Mouse (Mus musculus) liver, embryonic 14.5 days (tissue): ENCODE data around the gene Aftph. TPM values are rescaled to one million over a fixed set of nuclear protein-coding genes. Genes with fewer than 3 reads are reported as not detected.

Experiments
- ATAC-seq: fragments of 200-750 bp; cut with Nextera tagmentation; 2 replicates; pipeline ENCODE4 v1.8.0; 2017; ENCODE audit warnings: moderate number of reproducible peaks, mild to moderate bottlenecking, moderate library complexity; ENCODE audit not compliant: insufficient read depth
- DNase-seq, 3 experiments: peaks; one replicate each; pipeline ENCODE4 v3.0.0-alpha.2; 2012 to 2013; ENCODE audit warnings: low read depth in 3 of 3, low spot score in 3 of 3
- H3K27ac ChIP-seq: fragments of 300-500 bp; sonication (generic); 2 replicates; pipeline ENCODE4 v1.5.1; 2014; ENCODE audit warnings: moderate library complexity, mild to moderate bottlenecking, control low read depth, inconsistent platforms
- H3K27me3 ChIP-seq: fragments of 300-500 bp; sonication (generic); 2 replicates; pipeline ENCODE4 v1.6.1; 2014; ENCODE audit warnings: mild to moderate bottlenecking, low read length, moderate library complexity; ENCODE audit not compliant: control insufficient read depth, insufficient read depth
- H3K36me3 ChIP-seq: fragments of 300-500 bp; sonication (generic); replicated peaks from 2 replicates; pipeline ENCODE4 v1.6.1; 2014; ENCODE audit warnings: low read depth; ENCODE audit not compliant: control insufficient read depth, insufficient read depth
- H3K4me1 ChIP-seq, 2 experiments: fragments of 200-500 bp in 1 of 2; fragments of 300-500 bp in 1 of 2; sonication (generic) in 1 of 2; replicated peaks; 2 replicates each; pipeline ENCODE4 v1.6.1; 2012 to 2014; ENCODE audit warnings: antibody characterized with exemption in 1 of 2, inconsistent platforms in 1 of 2, low read length in 1 of 2; ENCODE audit not compliant: control insufficient read depth in 2 of 2, insufficient read depth in 2 of 2
- H3K4me2 ChIP-seq: fragments of 300-500 bp; sonication (generic); 2 replicates; pipeline ENCODE4 v1.6.1; 2014; ENCODE audit warnings: low read depth, mild to moderate bottlenecking, control low read depth, moderate library complexity
- H3K4me3 ChIP-seq, 2 experiments: fragments of 200-500 bp in 1 of 2; fragments of 300-500 bp in 1 of 2; sonication (generic) in 1 of 2; 2 replicates each; pipeline ENCODE4 v1.5.1; 2012 to 2014; ENCODE audit warnings: low read depth in 2 of 2, low read length in 2 of 2, mild to moderate bottlenecking in 2 of 2, control low read depth in 1 of 2, inconsistent platforms in 1 of 2, moderate library complexity in 1 of 2; ENCODE audit not compliant: insufficient read depth in 1 of 2
- H3K9ac ChIP-seq: fragments of 300-500 bp; sonication (generic); replicated peaks from 2 replicates; pipeline ENCODE4 v1.6.1; 2014; ENCODE audit warnings: mild to moderate bottlenecking, control low read depth, moderate library complexity
- H3K9me3 ChIP-seq: fragments of 300-500 bp; sonication (generic); 2 replicates; pipeline ENCODE4 v1.6.1; 2016; ENCODE audit warnings: low read length, mixed read lengths; ENCODE audit not compliant: control insufficient read depth
- CTCF ChIP-seq: IDR thresholded peaks from 2 replicates; pipeline ENCODE4 v1.5.1; 2016; ENCODE audit warnings: antibody characterized with exemption, low read depth, control low read depth
- EP300 ChIP-seq: IDR thresholded peaks from 2 replicates; pipeline ENCODE4 v1.6.1; 2016; ENCODE audit warnings: antibody characterized with exemption, low read depth
- WGBS: fragments of 180-500 bp; shearing (Covaris S2); extraction: QIAGEN DNeasy Blood & Tissue Kit; methylation state at CpG from one replicate; pipeline ENCODE4 v1.1.7; 2014; ENCODE audit not compliant: insufficient replicate concordance; 5-methylcytosine and 5-hydroxymethylcytosine counted together
- polyA plus RNA-seq, 2 experiments: library from polyadenylated mRNA; depleted of rRNA in 1 of 2; stranded (reverse) in 1 of 2; unstranded in 1 of 2; fragments of >200 nt; fragmentation: Nextera tagmentation in 1 of 2; extraction: Ambion mirVana in 1 of 2; gene quantifications; 2 replicates each; pipeline versions ENCODE4 v1.2.1 to v1.2.3; 2012 to 2014

The Aftph gene
- polyA plus RNA-seq, 2 experiments, result 10.4 to 17.2 TPM

GRCm38 (mm10) chr11:20681679-20682078 lies 59.7 kb downstream of the Aftph start:
- H3K4me3 ChIP-seq, result no peak overlapping the region
- DNase-seq (no peak), ATAC-seq (no peak)
- H3K36me3 ChIP-seq, result no peaks in the 10 kb centered on the region; the same call in 1 of the 2 replicates
- TF ChIP-seq CTCF, result no peak
- no peak for TF ChIP-seq EP300
- no peaks in the 10 kb centered on the region for H3K4me1 ChIP-seq
- 42% methylated on average over 5 of the region's 5 CpGs for WGBS
- no peak overlapping the region for H3K27ac ChIP-seq
- H3K9me3 ChIP-seq, result no peaks in the 10 kb centered on the region
- H3K4me2 ChIP-seq, result no peak overlapping the region
- H3K27me3 ChIP-seq, result no peaks in the 10 kb centered on the region
- no peak overlapping the region for H3K9ac ChIP-seq

GRCm38 (mm10) chr11:20680781-20681180 lies 60.6 kb downstream of the Aftph start:
- ATAC-seq, result no peak
- Histone ChIP-seq H3K4me1 (no peaks in the 10 kb centered on the region), H3K36me3 (no peaks in the 10 kb centered on the region), H3K4me3 (no peak overlapping the region), H3K9me3 (no peaks in the 10 kb centered on the region), H3K9ac (no peak overlapping the region), H3K27ac (no peak overlapping the region), H3K27me3 (no peaks in the 10 kb centered on the region), H3K4me2 (no peak overlapping the region)
- WGBS, result 60% methylated on average over 5 of the region's 5 CpGs
- DNase-seq, result no peak
- TF ChIP-seq EP300 (no peak), CTCF (no peak)

GRCm38 (mm10) chr11:20679396-20679795 lies 62.0 kb downstream of the Aftph start:
- ATAC-seq (no peak), DNase-seq (no peak)
- H3K4me3 ChIP-seq, result no peak overlapping the region
- H3K27me3 ChIP-seq, result no peaks in the 10 kb centered on the region
- TF ChIP-seq CTCF (no peak), EP300 (no peak)
- no peak overlapping the region for H3K27ac ChIP-seq
- no peaks in the 10 kb centered on the region for H3K4me1 ChIP-seq
- H3K4me2 ChIP-seq, result no peak overlapping the region
- no peak overlapping the region for H3K9ac ChIP-seq
- no peaks in the 10 kb centered on the region for H3K9me3 ChIP-seq
- 37% methylated on average over 2 of the region's 2 CpGs for WGBS
- no peaks in the 10 kb centered on the region for H3K36me3 ChIP-seq

GRCm38 (mm10) chr11:20672513-20672912 lies 68.9 kb downstream of the Aftph start:
- DNase-seq, result no peak
- Histone ChIP-seq H3K27me3 (no peaks in the 10 kb centered on the region), H3K4me2 (no peak overlapping the region), H3K9ac (no peak overlapping the region), H3K4me1 (no peaks in the 10 kb centered on the region), H3K36me3 (no peaks in the 10 kb centered on the region), H3K4me3 (no peak overlapping the region), H3K9me3 (no peaks in the 10 kb centered on the region), H3K27ac (no peak overlapping the region)
- 54% methylated on average over 6 of the region's 6 CpGs for WGBS
- no peak for TF ChIP-seq CTCF
- TF ChIP-seq EP300, result no peak
- no peak for ATAC-seq

- no peak overlapping the region for H3K27ac ChIP-seq
- H3K9ac ChIP-seq, result no peak overlapping the region
- DNase-seq (no peak), ATAC-seq (no peak)
- H3K36me3 ChIP-seq, result no peaks in the 10 kb centered on the region
- WGBS, result 45% methylated on average over 6 of the region's 6 CpGs
- TF ChIP-seq CTCF (peak; percentile 43), EP300 (no peak)
- H3K4me2 ChIP-seq, result no peak overlapping the region
- H3K4me1 ChIP-seq, result no peaks in the 10 kb centered on the region
- no peak overlapping the region for H3K4me3 ChIP-seq
- no peaks in the 10 kb centered on the region for H3K9me3 ChIP-seq
- no peaks in the 10 kb centered on the region for H3K27me3 ChIP-seq
These were observed 69.5 kb downstream of the Aftph start for GRCm38 (mm10) chr11:20671789-20672392.
